Mouse (Mus musculus) heart, adult 2 months (tissue): ENCODE measurements around the gene Slc22a14.

Experiments used
- CTCF ChIP-seq: fragments of 200-600 bp; IDR thresholded peaks from 2 replicates; pipeline ENCODE4 v1.8.1; 2022; ENCODE audit warnings: antibody characterized with exemption, mild to moderate bottlenecking, moderate library complexity
- POLR2A ChIP-seq: fragments of 200-500 bp; IDR thresholded peaks from 2 replicates; pipeline ENCODE4 v1.6.1; 2011; ENCODE audit warnings: mild to moderate bottlenecking, low read depth, low read length, control low read depth; ENCODE audit not compliant: insufficient read depth

DNA sequence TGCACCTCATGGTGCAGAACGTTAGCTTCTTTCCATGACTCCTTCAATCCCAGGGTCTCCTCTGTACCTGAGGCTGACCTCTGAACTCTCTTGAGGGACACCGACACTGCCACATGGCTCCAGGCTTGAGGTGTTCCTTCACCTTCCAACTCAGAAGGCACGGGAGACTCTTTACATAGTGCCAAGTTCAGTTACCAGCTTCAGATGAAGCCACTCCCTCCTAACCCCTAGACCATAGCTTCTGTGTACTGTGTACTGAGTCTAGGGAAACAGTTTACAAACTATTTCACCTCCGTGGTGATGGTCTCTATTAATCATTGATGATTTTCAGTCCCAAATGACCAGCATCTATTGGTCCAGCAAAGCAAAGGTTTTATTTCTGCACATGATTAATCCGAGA lies 163.7 kb downstream of the Slc22a14 start:
- TF ChIP-seq POLR2A (no peak), CTCF (no peak)
